Mouse (Mus musculus): ENCODE results near the gene Xpc.

The Xpc gene

GRCm38 (mm10) chr6:91515545-91516449, at the start of gene Xpc, which contains the start of gene Lsm3:
Xpc (minus strand) TSS chr6:91515888.
Lsm3 (plus strand) TSS chr6:91515928.
- DNase-seq (ENCODE audit: low read depth), result peak; percentile 99

- DNase-seq (ENCODE audit: low read depth), result no peak
Measured at GRCm38 (mm10) chr6:91563031-91563430, 47.3 kb upstream of the Xpc start.

- DNase-seq (ENCODE audit: low read depth), result no peak
Measured at GRCm38 (mm10) chr6:91560186-91560585, 44.5 kb upstream of the Xpc start.

- no peak for DNase-seq (ENCODE audit: low read depth)
Measured at GRCm38 (mm10) chr6:91559371-91559770, 43.7 kb upstream of the Xpc start.

- no peak for DNase-seq (ENCODE audit: low read depth)
Measured at GRCm38 (mm10) chr6:91558565-91558964, 42.9 kb upstream of the Xpc start.

- no peak for DNase-seq (ENCODE audit: low read depth)
Measured at GRCm38 (mm10) chr6:91552693-91553092, 37.0 kb upstream of the Xpc start.

- no peak for DNase-seq (ENCODE audit: low read depth)
Measured at GRCm38 (mm10) chr6:91551671-91552070, 36.0 kb upstream of the Xpc start.

- no peak for DNase-seq (ENCODE audit: low read depth)
Measured at GRCm38 (mm10) chr6:91549621-91550020, 33.9 kb upstream of the Xpc start.

- no peak for DNase-seq (ENCODE audit: low read depth)
Measured at GRCm38 (mm10) chr6:91547313-91547712, 31.6 kb upstream of the Xpc start.

GRCm38 (mm10) chr6:91546241-91546884, 30.7 kb upstream of the Xpc start:
- DNase-seq (ENCODE audit: low read depth), result no peak

GRCm38 (mm10) chr6:91543056-91543455, 27.4 kb upstream of the Xpc start:
- no peak for DNase-seq (ENCODE audit: low read depth)

- DNase-seq (ENCODE audit: low read depth), result no peak
Measured at GRCm38 (mm10) chr6:91541276-91541675, 25.6 kb upstream of the Xpc start.

- no peak for DNase-seq (ENCODE audit: low read depth)
Measured at GRCm38 (mm10) chr6:91536047-91536765, 20.5 kb upstream of the Xpc start.

GRCm38 (mm10) chr6:91535231-91535630, 19.5 kb upstream of the Xpc start:
- DNase-seq (ENCODE audit: low read depth), result no peak

- DNase-seq (ENCODE audit: low read depth), result no peak
Measured at GRCm38 (mm10) chr6:91534268-91534667, 18.6 kb upstream of the Xpc start.

GRCm38 (mm10) chr6:91533771-91534170, 18.1 kb upstream of the Xpc start:
- DNase-seq (ENCODE audit: low read depth), result no peak

GRCm38 (mm10) chr6:91533359-91533758, 17.7 kb upstream of the Xpc start:
- DNase-seq (ENCODE audit: low read depth), result no peak

GRCm38 (mm10) chr6:91532661-91533060, 17.0 kb upstream of the Xpc start:
- DNase-seq (ENCODE audit: low read depth), result no peak

- DNase-seq (ENCODE audit: low read depth), result no peak
Measured at GRCm38 (mm10) chr6:91531276-91531675, 15.6 kb upstream of the Xpc start.

- DNase-seq (ENCODE audit: low read depth), result no peak
Measured at GRCm38 (mm10) chr6:91530673-91531072, 15.0 kb upstream of the Xpc start.

- DNase-seq (ENCODE audit: low read depth), result no peak
Measured at GRCm38 (mm10) chr6:91528265-91528664, 12.6 kb upstream of the Xpc start.

- DNase-seq (ENCODE audit: low read depth), result peak; percentile 55
Measured at GRCm38 (mm10) chr6:91527227-91527860, 11.7 kb upstream of the Xpc start.

All from naive thymus-derived CD4-positive, alpha-beta T cell, adult 2 months (primary cell).